Mouse (Mus musculus): ENCODE results near the gene Arhgap32. TPM values are rescaled to one million over a fixed set of nuclear protein-coding genes. Genes with fewer than 3 reads are reported as not detected.

The Arhgap32 gene
- polyA plus RNA-seq, 1 experiment from 2014 or later = 1.3 TPM

DNA sequence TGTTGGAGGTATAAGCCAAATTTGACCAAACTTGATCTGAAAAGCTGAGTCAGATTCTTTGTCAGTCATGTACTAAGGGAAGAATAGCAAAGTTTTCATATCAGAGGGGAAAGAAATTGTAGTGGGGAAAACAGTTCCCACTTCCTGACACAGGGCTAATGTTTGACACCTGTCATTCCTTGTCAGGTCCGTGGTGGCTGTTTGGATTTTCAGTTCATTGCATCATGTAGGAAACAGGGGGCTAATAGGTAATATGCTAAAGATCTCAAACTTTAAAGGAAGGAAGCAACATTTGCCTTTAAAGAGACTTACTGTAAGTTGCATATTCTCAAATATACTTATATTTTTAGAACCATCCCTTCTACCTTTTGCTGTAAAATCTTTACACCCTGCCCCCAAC lies 109.6 kb downstream of the Arhgap32 start:
- Histone ChIP-seq H3K9me3 (ENCODE audit: control insufficient read depth, low read length) (no peaks in the 10 kb centered on the region), H3K27ac (ENCODE audit: low read depth, low read length) (no peak overlapping the region), H3K4me1 (replicated peaks; ENCODE audit: control insufficient read depth, insufficient read depth, low read length) (peaks cover 7% of the 10 kb centered on the region), H3K4me3 (ENCODE audit: low read depth, low read length) (no peak overlapping the region), H3K36me3 (ENCODE audit: control insufficient read depth, insufficient read depth, low read length) (no peaks in the 10 kb centered on the region), H3K27me3 (replicated peaks; ENCODE audit: control insufficient read depth, insufficient read depth, low read length) (no peaks in the 10 kb centered on the region), H3K4me2 (no peak overlapping the region), H3K9ac (ENCODE audit: low read depth, low read length) (no peak overlapping the region)
- 46% methylated on average over 1 of the region's 1 CpGs for WGBS
- DNase-seq (ENCODE audit: low spot score) = no peak
- no peak for ATAC-seq (replicated peaks; ENCODE audit: low FRiP score)

DNA sequence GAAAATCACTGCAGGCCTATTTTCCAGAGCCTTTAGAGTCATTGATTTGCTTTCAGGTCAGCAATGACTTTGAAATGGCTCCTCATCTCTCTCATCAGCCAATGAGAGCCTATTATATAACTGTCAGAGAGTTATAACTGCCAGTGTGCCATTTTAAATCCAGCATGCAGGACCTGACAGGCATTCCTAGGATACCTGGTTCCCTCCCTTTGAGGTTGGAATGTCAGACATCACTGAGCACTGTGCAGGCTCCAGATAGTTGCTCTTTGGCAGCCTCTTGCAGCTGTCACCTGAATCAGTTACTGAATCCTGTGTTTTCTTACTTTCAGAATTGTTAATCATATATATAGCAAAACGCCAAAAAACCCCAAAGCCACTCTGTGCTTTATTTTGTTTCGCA lies 111.1 kb downstream of the Arhgap32 start:
- peaks cover 7% of the 10 kb centered on the region for H3K4me1 ChIP-seq (replicated peaks; ENCODE audit: control insufficient read depth, insufficient read depth, low read length)
- no peak overlapping the region for H3K9ac ChIP-seq (ENCODE audit: low read depth, low read length)
- DNase-seq (ENCODE audit: low spot score) (no peak), ATAC-seq (replicated peaks; ENCODE audit: low FRiP score) (no peak)
- no peak overlapping the region for H3K4me2 ChIP-seq
- H3K36me3 ChIP-seq (ENCODE audit: control insufficient read depth, insufficient read depth, low read length) = no peaks in the 10 kb centered on the region
- H3K27ac ChIP-seq (ENCODE audit: low read depth, low read length) = no peak overlapping the region
- no peaks in the 10 kb centered on the region for H3K9me3 ChIP-seq (ENCODE audit: control insufficient read depth, low read length)
- H3K4me3 ChIP-seq (ENCODE audit: low read depth, low read length) = no peak overlapping the region
- H3K27me3 ChIP-seq (replicated peaks; ENCODE audit: control insufficient read depth, insufficient read depth, low read length) = no peaks in the 10 kb centered on the region
- 84% methylated on average over 2 of the region's 2 CpGs for WGBS

DNA sequence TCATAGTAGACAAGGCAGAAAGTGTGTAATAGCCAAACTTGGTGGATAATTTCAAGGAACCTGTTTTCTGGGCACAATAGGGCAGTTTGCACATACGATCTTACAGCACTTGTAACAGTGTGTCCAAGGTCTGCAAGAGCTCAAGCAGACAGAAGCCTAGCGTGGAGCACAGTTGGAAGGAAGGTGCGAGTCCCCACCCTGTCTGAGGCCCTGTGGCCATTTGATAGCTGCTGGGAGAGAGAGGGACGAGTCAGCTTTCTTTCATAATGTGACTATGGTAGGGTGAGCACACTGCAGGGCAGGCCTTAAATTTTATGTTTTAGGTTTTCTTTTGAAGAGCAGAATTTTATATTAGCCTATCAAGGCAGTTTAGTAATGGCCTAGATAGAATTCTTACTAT lies 117.7 kb downstream of the Arhgap32 start:
- Histone ChIP-seq H3K27ac (ENCODE audit: low read depth, low read length) (no peak overlapping the region), H3K4me2 (no peak overlapping the region), H3K27me3 (replicated peaks; ENCODE audit: control insufficient read depth, insufficient read depth, low read length) (no peaks in the 10 kb centered on the region), H3K9ac (ENCODE audit: low read depth, low read length) (no peak overlapping the region), H3K4me1 (replicated peaks; ENCODE audit: control insufficient read depth, insufficient read depth, low read length) (no peaks in the 10 kb centered on the region), H3K36me3 (ENCODE audit: control insufficient read depth, insufficient read depth, low read length) (no peaks in the 10 kb centered on the region), H3K4me3 (ENCODE audit: low read depth, low read length) (no peak overlapping the region), H3K9me3 (ENCODE audit: control insufficient read depth, low read length) (no peaks in the 10 kb centered on the region)
- WGBS = 59% methylated on average over 4 of the region's 4 CpGs
- ATAC-seq (replicated peaks; ENCODE audit: low FRiP score) (0 out of 2 replicates have a peak, but pooled peaks have one; percentile 72), DNase-seq (ENCODE audit: low spot score) (no peak)

DNA sequence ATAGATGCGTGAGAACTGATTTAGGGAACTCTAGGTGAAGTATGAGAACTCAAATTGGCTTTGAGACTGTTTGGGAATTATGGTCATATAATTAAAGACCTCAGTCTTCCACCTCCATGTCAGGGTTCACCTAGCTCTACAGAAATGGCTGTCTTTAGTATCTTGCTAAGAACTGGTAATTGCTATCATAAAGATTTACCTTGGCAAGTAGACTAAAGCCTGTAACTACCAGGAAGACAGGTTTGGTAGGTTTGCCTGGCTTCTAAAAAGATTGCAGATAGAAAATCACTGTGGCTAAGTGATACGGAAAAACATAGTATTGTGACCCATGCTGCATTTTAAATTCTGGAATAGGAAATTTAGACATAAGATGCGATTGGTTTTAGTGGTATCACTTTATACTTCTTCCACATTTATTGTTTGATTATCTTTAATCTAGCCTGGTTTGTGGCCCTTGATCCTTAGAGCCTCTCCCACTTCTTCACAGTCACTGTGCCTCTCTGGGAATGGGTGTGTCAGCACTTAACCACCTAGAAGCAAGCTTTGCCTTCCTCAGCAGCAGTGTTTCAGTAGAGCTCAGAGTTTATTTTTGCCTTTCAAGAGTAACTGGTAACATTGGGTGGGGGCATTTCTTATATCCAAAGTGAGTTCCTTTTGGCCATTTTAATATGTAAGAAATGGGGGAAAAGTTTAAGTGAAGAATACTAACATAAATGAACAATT lies 119.0 kb downstream of the Arhgap32 start:
- no peak for DNase-seq (ENCODE audit: low spot score)
- 84% methylated on average over 3 of the region's 3 CpGs for WGBS
- Histone ChIP-seq H3K4me3 (ENCODE audit: low read depth, low read length) (no peak overlapping the region), H3K27me3 (replicated peaks; ENCODE audit: control insufficient read depth, insufficient read depth, low read length) (no peaks in the 10 kb centered on the region), H3K36me3 (ENCODE audit: control insufficient read depth, insufficient read depth, low read length) (no peaks in the 10 kb centered on the region), H3K27ac (ENCODE audit: low read depth, low read length) (no peak overlapping the region), H3K4me1 (replicated peaks; ENCODE audit: control insufficient read depth, insufficient read depth, low read length) (no peaks in the 10 kb centered on the region), H3K4me2 (no peak overlapping the region), H3K9me3 (ENCODE audit: control insufficient read depth, low read length) (no peaks in the 10 kb centered on the region), H3K9ac (ENCODE audit: low read depth, low read length) (no peak overlapping the region)
- ATAC-seq (replicated peaks; ENCODE audit: low FRiP score) = no peak

DNA sequence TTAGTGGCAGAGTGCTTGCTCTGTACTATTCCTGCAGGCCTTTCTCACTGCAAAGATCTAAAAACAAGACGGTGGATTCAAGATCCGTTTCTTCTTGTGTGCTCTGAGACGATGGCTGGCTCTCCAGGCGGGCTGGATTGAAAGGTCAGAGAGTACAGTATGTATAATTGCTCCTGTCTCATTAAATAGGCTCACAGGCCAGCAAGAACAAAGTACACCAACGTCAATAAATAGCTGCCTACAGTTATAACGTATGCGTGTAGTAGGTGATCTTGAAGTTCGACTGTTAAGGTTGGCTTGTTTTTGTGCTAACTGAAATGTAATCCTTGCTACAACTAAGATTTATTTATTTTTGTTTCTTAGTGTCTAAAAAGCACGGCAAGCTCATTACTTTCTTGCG lies 123.0 kb downstream of the Arhgap32 start:
- DNase-seq (ENCODE audit: low spot score) = no peak
- Histone ChIP-seq H3K4me2 (no peak overlapping the region), H3K9ac (ENCODE audit: low read depth, low read length) (no peak overlapping the region), H3K27me3 (replicated peaks; ENCODE audit: control insufficient read depth, insufficient read depth, low read length) (no peaks in the 10 kb centered on the region), H3K4me3 (ENCODE audit: low read depth, low read length) (no peak overlapping the region), H3K4me1 (replicated peaks; ENCODE audit: control insufficient read depth, insufficient read depth, low read length) (no peaks in the 10 kb centered on the region; the same call in 1 of the 2 replicates), H3K36me3 (ENCODE audit: control insufficient read depth, insufficient read depth, low read length) (no peaks in the 10 kb centered on the region), H3K9me3 (ENCODE audit: control insufficient read depth, low read length) (no peaks in the 10 kb centered on the region), H3K27ac (ENCODE audit: low read depth, low read length) (no peak overlapping the region)
- 83% methylated on average over 10 of the region's 10 CpGs for WGBS
- no peak for ATAC-seq (replicated peaks; ENCODE audit: low FRiP score)

DNA sequence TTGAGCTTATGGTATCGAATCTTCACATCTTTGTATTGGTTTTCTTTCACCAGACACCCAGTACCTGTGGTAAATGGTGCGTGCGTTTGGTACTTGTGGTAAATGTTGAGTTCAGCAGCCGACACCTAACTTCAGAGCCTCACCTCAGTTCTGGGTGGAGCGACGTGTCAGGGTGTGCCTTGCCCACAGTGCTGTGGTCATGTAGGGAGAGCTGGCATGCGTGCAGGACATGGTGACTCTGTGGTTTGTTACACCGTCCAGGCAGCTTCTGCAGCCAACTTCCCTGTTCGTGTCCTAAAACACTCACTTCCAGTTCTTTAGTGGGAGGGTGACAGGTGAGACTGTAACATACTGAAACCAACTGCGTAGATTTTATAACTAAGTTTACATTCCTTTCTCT lies 123.5 kb downstream of the Arhgap32 start:
- Histone ChIP-seq H3K4me2 (no peak overlapping the region), H3K27ac (ENCODE audit: low read depth, low read length) (no peak overlapping the region), H3K27me3 (replicated peaks; ENCODE audit: control insufficient read depth, insufficient read depth, low read length) (no peaks in the 10 kb centered on the region), H3K9ac (ENCODE audit: low read depth, low read length) (no peak overlapping the region), H3K9me3 (ENCODE audit: control insufficient read depth, low read length) (no peaks in the 10 kb centered on the region), H3K36me3 (ENCODE audit: control insufficient read depth, insufficient read depth, low read length) (no peaks in the 10 kb centered on the region), H3K4me1 (replicated peaks; ENCODE audit: control insufficient read depth, insufficient read depth, low read length) (no peaks in the 10 kb centered on the region; the same call in 1 of the 2 replicates), H3K4me3 (ENCODE audit: low read depth, low read length) (no peak overlapping the region)
- DNase-seq (ENCODE audit: low spot score) (no peak), ATAC-seq (replicated peaks; ENCODE audit: low FRiP score) (no peak)
- WGBS = 73% methylated on average over 10 of the region's 10 CpGs

DNA sequence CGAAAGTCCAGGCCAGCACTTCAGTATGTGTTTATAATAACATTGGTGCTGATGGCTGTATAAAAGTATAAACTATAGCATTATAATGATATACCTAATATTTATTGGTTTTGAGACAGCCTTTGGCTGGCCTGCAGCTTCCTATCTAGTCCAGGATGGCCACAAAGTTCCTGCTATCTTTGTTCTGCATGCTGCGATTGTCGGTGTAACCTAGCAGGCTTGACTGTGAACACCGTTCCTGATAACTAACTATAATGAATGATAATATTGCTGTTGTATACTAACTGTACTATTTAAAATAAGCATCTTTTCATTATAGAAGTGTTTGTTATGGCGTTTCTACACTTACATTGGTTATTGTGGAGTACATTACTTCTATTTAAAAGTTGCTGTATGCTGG lies 124.5 kb downstream of the Arhgap32 start:
- DNase-seq (ENCODE audit: low spot score) (no peak), ATAC-seq (replicated peaks; ENCODE audit: low FRiP score) (no peak)
- H3K9ac ChIP-seq (ENCODE audit: low read depth, low read length) = no peak overlapping the region
- H3K27me3 ChIP-seq (replicated peaks; ENCODE audit: control insufficient read depth, insufficient read depth, low read length) = no peaks in the 10 kb centered on the region
- H3K4me2 ChIP-seq = no peak overlapping the region
- H3K9me3 ChIP-seq (ENCODE audit: control insufficient read depth, low read length) = no peaks in the 10 kb centered on the region
- no peaks in the 10 kb centered on the region; the same call in 1 of the 2 replicates for H3K4me1 ChIP-seq (replicated peaks; ENCODE audit: control insufficient read depth, insufficient read depth, low read length)
- no peaks in the 10 kb centered on the region for H3K36me3 ChIP-seq (ENCODE audit: control insufficient read depth, insufficient read depth, low read length)
- 65% methylated on average over 5 of the region's 5 CpGs for WGBS
- H3K27ac ChIP-seq (ENCODE audit: low read depth, low read length) = no peak overlapping the region
- H3K4me3 ChIP-seq (ENCODE audit: low read depth, low read length) = no peak overlapping the region

DNA sequence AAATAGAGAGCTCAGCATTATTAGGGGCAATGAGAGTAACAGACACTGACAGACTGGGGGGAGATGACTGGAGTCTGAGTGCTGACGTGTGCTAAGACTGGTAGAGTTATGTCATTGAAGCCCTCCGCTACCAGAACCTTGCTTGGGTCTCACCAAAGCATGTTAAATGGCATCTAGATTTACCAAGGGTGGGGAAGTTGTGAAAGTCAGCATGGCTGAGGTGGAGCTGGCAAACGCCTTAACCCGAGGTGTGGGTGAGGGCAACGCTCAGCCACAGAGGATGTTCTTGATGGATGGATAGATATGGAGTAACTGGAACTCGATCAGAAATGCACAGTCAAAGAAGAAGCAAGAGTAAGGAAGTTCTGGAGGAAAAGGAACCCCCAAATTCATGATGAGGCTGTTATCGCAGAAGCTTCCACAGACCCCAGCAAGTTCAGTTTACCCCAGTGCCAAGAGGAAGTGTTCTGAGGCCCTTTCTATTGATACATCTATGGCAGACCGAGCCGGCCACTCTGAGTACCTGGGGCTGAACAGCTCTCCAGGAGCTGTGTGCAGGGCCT lies 125.8 kb downstream of the Arhgap32 start:
- Histone ChIP-seq H3K27ac (ENCODE audit: low read depth, low read length) (no peak overlapping the region), H3K9ac (ENCODE audit: low read depth, low read length) (no peak overlapping the region), H3K27me3 (replicated peaks; ENCODE audit: control insufficient read depth, insufficient read depth, low read length) (no peaks in the 10 kb centered on the region), H3K9me3 (ENCODE audit: control insufficient read depth, low read length) (no peaks in the 10 kb centered on the region), H3K36me3 (ENCODE audit: control insufficient read depth, insufficient read depth, low read length) (no peaks in the 10 kb centered on the region), H3K4me1 (replicated peaks; ENCODE audit: control insufficient read depth, insufficient read depth, low read length) (no peaks in the 10 kb centered on the region; the same call in 1 of the 2 replicates), H3K4me3 (ENCODE audit: low read depth, low read length) (no peak overlapping the region), H3K4me2 (no peak overlapping the region)
- ATAC-seq (replicated peaks; ENCODE audit: low FRiP score) (no peak), DNase-seq (ENCODE audit: low spot score) (no peak)
- WGBS = 67% methylated on average over 9 of the region's 9 CpGs
